In the genomic region with DNA sequence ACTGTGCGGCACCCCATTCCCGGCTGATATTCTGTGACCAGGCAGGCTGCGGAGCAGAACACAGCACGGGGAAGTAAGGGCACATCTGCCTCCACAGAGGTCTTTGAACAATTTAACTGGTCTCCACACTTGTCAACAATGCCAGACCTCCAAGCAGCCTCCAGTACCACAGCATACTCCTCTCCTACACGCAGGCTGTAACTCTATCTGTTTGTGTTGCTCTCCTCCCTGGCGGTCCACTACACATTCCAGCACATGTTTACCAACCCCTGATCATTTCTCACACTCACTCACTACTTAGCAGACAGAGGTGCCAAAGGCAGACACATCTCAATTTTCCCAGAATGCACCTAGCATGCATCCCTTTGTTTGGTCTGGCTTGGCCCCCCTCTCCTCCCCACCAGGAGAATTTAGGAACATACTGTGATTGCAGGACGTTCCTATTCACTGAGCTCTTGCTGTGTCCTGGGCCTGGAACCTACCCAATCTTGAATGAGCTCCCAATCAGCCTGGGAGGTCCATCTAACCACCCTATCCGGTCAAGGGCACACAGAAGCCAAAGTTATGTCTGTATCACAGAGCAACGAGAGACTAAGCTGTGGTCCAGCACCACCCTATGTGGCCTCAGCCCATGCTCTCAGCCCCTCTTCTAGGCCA, we compare ENCODE assay signal across 27 mouse cellular contexts. TPM values are rescaled to one million over a fixed set of nuclear protein-coding genes. Genes with fewer than 3 reads are reported as not detected.
DNase-seq lines count a peak whose midpoint lies in the region; ATAC-seq and TF ChIP-seq lines count a peak whose summit lies in the region.
"Had no signal": no experiment of that assay in that cellular context is flagged by ENCODE, and none has a peak within 500 bp of the region (broad histone marks: within the 10 kb centered on the region; RNA-seq: fewer than 3 reads in every experiment).

No protein-coding gene starts in this region.

- H3K9me3 ChIP-seq in heart, postnatal 0 days (replicated peaks; ENCODE audit: control insufficient read depth, low read length): 0 out of 2 replicates have a peak, but pooled peaks cover 6% of the 10 kb centered on the region
- no peaks in the 10 kb centered on the region; the same call in 1 of the 2 replicates for H3K9me3 ChIP-seq in kidney, postnatal 0 days (replicated peaks; ENCODE audit: low read length)
- H3K9me3 ChIP-seq: embryonic facial prominence, embryonic 10.5 days; forebrain, embryonic 10.5 days; hindbrain, embryonic 15.5 days had no signal

- 57% methylated on average over 9 of the region's 9 CpGs for WGBS in heart, postnatal 0 days
- 42% methylated on average over 9 of the region's 9 CpGs for WGBS in kidney, postnatal 0 days

- no peak for DNase-seq in heart, postnatal 0 days (ENCODE audit: low spot score)
- no peak for DNase-seq in heart, adult 18-20 months
- peak; percentile 70 for DNase-seq in kidney, postnatal 0 days (ENCODE audit: low spot score)
- no peak for DNase-seq in kidney, postnatal 25 days
- DNase-seq in ovary, adult 18-20 months (ENCODE audit: low spot score): peak; percentile 53
- DNase-seq in ovary, postnatal 10 days (ENCODE audit: low spot score): no peak
- peak; percentile 70 for DNase-seq in testis, postnatal 14 days (ENCODE audit: low spot score)
- DNase-seq: cerebellum, adult 11-12 months; cerebellum, adult 9-10 months; cerebellum, postnatal 25 days; gastrocnemius, postnatal 36 days; heart, adult 11 months; heart, postnatal 36 days had no signal

- H3K4me3 ChIP-seq in heart, postnatal 0 days (ENCODE audit: low read depth, low read length): no peak overlapping the region
- H3K4me3 ChIP-seq in kidney, postnatal 0 days (replicated peaks; ENCODE audit: low read depth, low read length): no peak overlapping the region
- H3K4me3 ChIP-seq: embryonic facial prominence, embryonic 10.5 days; forebrain, embryonic 10.5 days; hindbrain, embryonic 15.5 days had no signal

- no peak for TF ChIP-seq CTCF in heart, postnatal 0 days (IDR thresholded peaks at IDR 0.05; ENCODE audit: low read depth)
- no peak for TF ChIP-seq CTCF in kidney, postnatal 0 days (IDR thresholded peaks at IDR 0.05; ENCODE audit: low read depth)

- no peaks in the 10 kb centered on the region for H3K27me3 ChIP-seq in heart, postnatal 0 days (ENCODE audit: control insufficient read depth, insufficient read depth, low read length)
- H3K27me3 ChIP-seq in kidney, postnatal 0 days (ENCODE audit: insufficient read depth, low read length): no peaks in the 10 kb centered on the region
- H3K27me3 ChIP-seq: CH12.LX; hindbrain, embryonic 15.5 days; Patski had no signal

- no peak overlapping the region for H3K4me2 ChIP-seq in heart, postnatal 0 days (ENCODE audit: low read depth, low read length)
- H3K4me2 ChIP-seq in kidney, postnatal 0 days (ENCODE audit: low read length): no peak overlapping the region
- H3K4me2 ChIP-seq: heart, embryonic 11.5 days; hindbrain, embryonic 15.5 days had no signal

- no peak for TF ChIP-seq EP300 in heart, postnatal 0 days (IDR thresholded peaks at IDR 0.05; ENCODE audit: low read depth)

- H3K4me1 ChIP-seq in heart, postnatal 0 days (ENCODE audit: control insufficient read depth, insufficient read depth): peaks cover 6% of the 10 kb centered on the region; the same call in 1 of the 2 replicates
- no peaks in the 10 kb centered on the region for H3K4me1 ChIP-seq in kidney, postnatal 0 days (replicated peaks; ENCODE audit: insufficient read depth, low read length)
- H3K4me1 ChIP-seq: hindbrain, embryonic 15.5 days had no signal

- no peak overlapping the region for H3K27ac ChIP-seq in heart, postnatal 0 days (ENCODE audit: low read depth)
- H3K27ac ChIP-seq in kidney, postnatal 0 days: peak overlapping the region; percentile 54; the same call in 1 of the 2 replicates
- H3K27ac ChIP-seq: embryonic facial prominence, embryonic 10.5 days; forebrain, embryonic 10.5 days; hindbrain, embryonic 15.5 days had no signal

- no peak overlapping the region for H3K9ac ChIP-seq in heart, postnatal 0 days (replicated peaks; ENCODE audit: low read depth, low read length)
- no peak overlapping the region for H3K9ac ChIP-seq in kidney, postnatal 0 days (ENCODE audit: low read depth, low read length)
- H3K9ac ChIP-seq: hindbrain, embryonic 15.5 days had no signal

- H3K36me3 ChIP-seq in heart, postnatal 0 days (replicated peaks; ENCODE audit: control insufficient read depth, insufficient read depth, low read length): no peaks in the 10 kb centered on the region
- no peaks in the 10 kb centered on the region for H3K36me3 ChIP-seq in kidney, postnatal 0 days (ENCODE audit: insufficient read depth, low read length)
- H3K36me3 ChIP-seq: embryonic facial prominence, embryonic 10.5 days; forebrain, embryonic 10.5 days; hindbrain, embryonic 15.5 days had no signal

- peak; percentile 54 for ATAC-seq in heart, postnatal 0 days (ENCODE audit: insufficient read depth, low read depth)
- ATAC-seq in kidney, postnatal 0 days (replicated peaks; ENCODE audit: low FRiP score, low read depth): peak; percentile 41; the same call in 1 of the 2 replicates
- ATAC-seq: activated CD4-positive, CD25-positive, alpha-beta regulatory T cell, adult 4 months; forebrain, embryonic 14.5 days had no signal

RNA-seq across cellular contexts. Expression of gene Gm5294, which starts 23.4 kb away (rescaled TPM):
- total RNA-seq in heart, postnatal 0 days (2014; rRNA removed; ENCODE audit: low replicate concordance): not detected in 2 replicates
- polyA plus RNA-seq in heart, postnatal 0 days (2015; fragmentation: Nextera tagmentation; extraction: Ambion mirVana): 0.19 TPM in 1 of 2 replicates, not detected in the other
- not detected for total RNA-seq in heart, adult 18-20 months (2021)
- polyA plus RNA-seq in kidney, postnatal 0 days (2015; fragmentation: Nextera tagmentation; extraction: Ambion mirVana): not detected in 2 replicates
- total RNA-seq: adrenal gland, adult 18-20 months; adrenal gland, postnatal 14 days; CH12.LX; gastrocnemius, adult 8-10 months; gastrocnemius, postnatal 36 days; heart, postnatal 36 days had no signal
- polyA plus RNA-seq: activated CD4-positive, CD25-positive, alpha-beta regulatory T cell, adult 4 months; cortical plate, adult 2 months; embryonic facial prominence, embryonic 10.5 days; embryonic facial prominence, embryonic 14.5 days; forebrain, embryonic 10.5 days; forebrain, embryonic 14.5 days; heart, embryonic 11.5 days; hindbrain, embryonic 11.5 days; Patski had no signal

Comparison
In these comparisons a context has a peak if more than half of its experiments do, and no peak if none do; other contexts are left out.
1. DNase-seq: peak in kidney, postnatal 0 days (single experiment), ovary, adult 18-20 months (single experiment) and testis, postnatal 14 days (single experiment); none in heart, postnatal 0 days (single experiment), heart, adult 18-20 months (0 of 2), kidney, postnatal 25 days (0 of 2) and ovary, postnatal 10 days (single experiment).